Mouse (Mus musculus) regulatory T cell (primary cell): ENCODE data around the gene Alkbh6.

ENCODE experiments used
- in situ Hi-C: fragments of 300-600 bp; cut with MboI, MseI; formaldehyde crosslinking; loops from one replicate; pipeline ENCODE4 v1.15.1; 2025; ENCODE audit warnings: high pct_unique_total_duplicates

Gene Alkbh6

GRCm38 (mm10) chr7:30295103-30295502 lies 13.4 kb upstream of the Alkbh6 start:
- in situ Hi-C loops = no loop called here

- in situ Hi-C loops = no loop called here
These were observed 11.7 kb upstream of the Alkbh6 start for GRCm38 (mm10) chr7:30296816-30297215.

GRCm38 (mm10) chr7:30297266-30297665 lies 11.3 kb upstream of the Alkbh6 start:
- in situ Hi-C loops = no loop called here

GRCm38 (mm10) chr7:30300914-30301313 lies 7.6 kb upstream of the Alkbh6 start:
- in situ Hi-C loops = no loop called here

GRCm38 (mm10) chr7:30306083-30306779 lies 2.3 kb upstream of the Alkbh6 start:
- in situ Hi-C loops = no loop called here

- in situ Hi-C loops = no loop called here
These were observed 1.0 kb downstream of the Alkbh6 start for GRCm38 (mm10) chr7:30309395-30310129.

GRCm38 (mm10) chr7:30310136-30310535 lies 1.6 kb downstream of the Alkbh6 start:
- in situ Hi-C loops = no loop called here

- in situ Hi-C loops = no loop called here
These were observed 5.3 kb downstream of the Alkbh6 start for GRCm38 (mm10) chr7:30313666-30314320.

- in situ Hi-C loops = no loop called here
These were observed 6.2 kb downstream of the Alkbh6 start, which contains the start of gene Syne4 for GRCm38 (mm10) chr7:30314721-30315155. Gene Syne4, plus strand, starts transcription at chr7:30314807.

- in situ Hi-C loops = no loop called here
These were observed 7.3 kb downstream of the Alkbh6 start for GRCm38 (mm10) chr7:30315559-30316529.

GRCm38 (mm10) chr7:30318142-30318541 lies 9.6 kb downstream of the Alkbh6 start:
- in situ Hi-C loops = no loop called here

GRCm38 (mm10) chr7:30320946-30321345 lies 12.4 kb downstream of the Alkbh6 start:
- in situ Hi-C loops = no loop called here

- in situ Hi-C loops = no loop called here
These were observed 13.2 kb downstream of the Alkbh6 start, which contains the start of gene E130208F15Rik for GRCm38 (mm10) chr7:30321539-30322284. Gene E130208F15Rik, plus strand, starts transcription at chr7:30321740.

GRCm38 (mm10) chr7:30322285-30322667 lies 13.8 kb downstream of the Alkbh6 start:
- in situ Hi-C loops = no loop called here

GRCm38 (mm10) chr7:30322865-30323264 lies 14.3 kb downstream of the Alkbh6 start:
- in situ Hi-C loops = no loop called here

- in situ Hi-C loops = no loop called here
These were observed 15.3 kb downstream of the Alkbh6 start, which contains the start of gene Sdhaf1 for GRCm38 (mm10) chr7:30323795-30324194. Gene Sdhaf1, minus strand, starts transcription at chr7:30323895.

GRCm38 (mm10) chr7:30324300-30324944 lies 15.9 kb downstream of the Alkbh6 start:
- in situ Hi-C loops = no loop called here

GRCm38 (mm10) chr7:30325364-30325763 lies 16.8 kb downstream of the Alkbh6 start:
- in situ Hi-C loops = no loop called here

GRCm38 (mm10) chr7:30326427-30326826 lies 17.9 kb downstream of the Alkbh6 start:
- in situ Hi-C loops = no loop called here

GRCm38 (mm10) chr7:30327140-30327539 lies 18.6 kb downstream of the Alkbh6 start:
- in situ Hi-C loops = no loop called here
